Mouse (Mus musculus) G1E (cell line): Measurements from ENCODE around the gene Ctnnb1.

ENCODE experiments used
- CTCF ChIP-seq: IDR thresholded peaks from 2 replicates; pipeline ENCODE4 v1.5.1; 2012; ENCODE audit warnings: low read depth, low read length, inconsistent platforms, mixed read lengths
- GATA1 ChIP-seq: IDR thresholded peaks from 2 replicates; pipeline ENCODE4 v1.6.1; 2012; ENCODE audit warnings: borderline replicate concordance, low read length, inconsistent platforms, mixed read lengths
- GATA2 ChIP-seq: IDR thresholded peaks from 2 replicates; pipeline ENCODE4 v1.6.1; 2012; ENCODE audit warnings: low read depth, low read length, inconsistent platforms, borderline replicate concordance
- TAL1 ChIP-seq: conservative IDR thresholded peaks from 2 replicates; pipeline ENCODE4 v1.6.1; 2012; ENCODE audit warnings: low read depth, low read length, inconsistent platforms, mixed read lengths

- TF ChIP-seq CTCF = no peak
- TF ChIP-seq GATA1 = no peak
- TF ChIP-seq GATA2 = no peak
- no peak for TF ChIP-seq TAL1
Observed at GRCm38 (mm10) chr9:121001681-121002540, 72.9 kb downstream of the Ctnnb1 start.
